Mouse (Mus musculus) skeletal muscle tissue, adult 2 months (tissue): Measurements from ENCODE around the gene Calml3.
A peak's percentile ranks its signal among the peaks of the same experiment; 100 is the strongest.

Experiments
- DNase-seq: peaks from one replicate; pipeline ENCODE4 v3.0.0-alpha.2; 2012; ENCODE audit warnings: low read depth, low spot score

Gene Calml3

GRCm38 (mm10) chr13:3782499-3782898 lies 21.6 kb downstream of the Calml3 start:
- DNase-seq, result no peak

GRCm38 (mm10) chr13:3779575-3780226 lies 24.4 kb downstream of the Calml3 start:
- DNase-seq, result no peak

- DNase-seq, result no peak
These were observed 25.3 kb downstream of the Calml3 start for GRCm38 (mm10) chr13:3778591-3779364.

GRCm38 (mm10) chr13:3777216-3777912 lies 26.8 kb downstream of the Calml3 start:
- no peak for DNase-seq

- no peak for DNase-seq
These were observed 27.7 kb downstream of the Calml3 start for GRCm38 (mm10) chr13:3776446-3776845.

DNA sequence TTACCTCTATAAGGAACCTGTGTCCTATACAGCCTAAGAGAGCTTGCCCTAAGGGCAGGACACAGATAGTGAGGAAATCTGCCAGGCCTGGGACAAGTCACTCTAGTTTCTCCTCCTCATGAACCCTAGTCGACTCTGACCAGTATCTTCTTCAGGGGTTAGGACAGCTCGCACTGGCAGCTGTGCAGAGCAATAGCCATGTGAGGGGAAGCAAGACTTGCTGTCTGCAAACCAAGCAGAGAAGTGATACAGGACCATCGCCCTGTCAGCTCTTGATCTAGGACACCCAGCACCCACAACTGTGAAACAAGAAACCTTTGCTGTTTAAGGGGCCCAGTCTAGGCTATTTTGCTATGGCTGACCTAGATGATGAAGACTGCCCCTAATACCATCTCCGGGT lies 29.1 kb downstream of the Calml3 start:
- DNase-seq, result peak; percentile 53

GRCm38 (mm10) chr13:3774280-3774679 lies 29.8 kb downstream of the Calml3 start:
- no peak for DNase-seq

DNA sequence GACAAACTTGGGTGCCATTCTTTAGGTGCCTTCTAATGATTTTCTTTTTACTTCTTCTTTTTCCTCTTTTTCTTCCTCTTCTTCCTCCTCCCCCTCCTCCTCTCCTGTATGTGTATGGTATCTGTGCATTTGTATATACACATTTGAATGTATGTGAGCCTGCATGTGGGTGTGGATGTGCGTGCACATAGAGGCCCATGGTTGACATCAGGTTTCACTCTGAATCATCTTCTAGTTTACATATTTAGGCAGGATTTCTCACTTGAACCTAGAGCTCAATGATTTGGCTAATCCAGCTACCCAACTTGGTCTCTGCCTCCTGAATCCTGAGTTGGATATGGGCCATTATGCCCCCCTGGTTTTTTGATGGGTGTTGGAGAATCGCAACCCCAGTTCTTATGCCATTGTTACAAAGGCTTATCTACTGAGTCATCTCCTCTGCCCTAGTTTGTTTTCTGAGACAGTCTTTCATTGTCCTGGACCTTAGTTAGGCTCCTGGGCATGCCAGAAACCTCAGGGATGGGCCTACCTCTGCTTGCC lies 30.9 kb downstream of the Calml3 start:
- no peak for DNase-seq

DNA sequence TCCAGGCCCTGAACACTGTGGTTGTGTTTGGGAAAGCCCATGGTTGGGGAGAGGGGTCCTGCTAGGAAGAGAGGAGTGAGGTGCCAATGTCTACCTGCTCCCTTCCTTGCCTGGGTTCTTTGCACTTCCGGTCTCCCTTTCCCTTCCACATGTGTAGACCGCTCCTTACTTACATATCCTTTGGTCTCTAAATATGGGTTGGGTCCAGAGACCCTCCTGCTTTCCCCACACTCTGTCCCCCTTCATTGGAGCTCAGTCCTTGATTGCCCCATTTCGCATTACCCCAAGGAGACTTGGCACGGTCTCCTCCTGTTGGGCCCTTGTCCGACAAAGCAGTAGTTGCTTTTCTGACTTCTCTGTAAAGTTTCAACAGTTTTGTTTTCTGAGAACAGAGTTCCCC lies 32.9 kb downstream of the Calml3 start:
- DNase-seq, result no peak

DNA sequence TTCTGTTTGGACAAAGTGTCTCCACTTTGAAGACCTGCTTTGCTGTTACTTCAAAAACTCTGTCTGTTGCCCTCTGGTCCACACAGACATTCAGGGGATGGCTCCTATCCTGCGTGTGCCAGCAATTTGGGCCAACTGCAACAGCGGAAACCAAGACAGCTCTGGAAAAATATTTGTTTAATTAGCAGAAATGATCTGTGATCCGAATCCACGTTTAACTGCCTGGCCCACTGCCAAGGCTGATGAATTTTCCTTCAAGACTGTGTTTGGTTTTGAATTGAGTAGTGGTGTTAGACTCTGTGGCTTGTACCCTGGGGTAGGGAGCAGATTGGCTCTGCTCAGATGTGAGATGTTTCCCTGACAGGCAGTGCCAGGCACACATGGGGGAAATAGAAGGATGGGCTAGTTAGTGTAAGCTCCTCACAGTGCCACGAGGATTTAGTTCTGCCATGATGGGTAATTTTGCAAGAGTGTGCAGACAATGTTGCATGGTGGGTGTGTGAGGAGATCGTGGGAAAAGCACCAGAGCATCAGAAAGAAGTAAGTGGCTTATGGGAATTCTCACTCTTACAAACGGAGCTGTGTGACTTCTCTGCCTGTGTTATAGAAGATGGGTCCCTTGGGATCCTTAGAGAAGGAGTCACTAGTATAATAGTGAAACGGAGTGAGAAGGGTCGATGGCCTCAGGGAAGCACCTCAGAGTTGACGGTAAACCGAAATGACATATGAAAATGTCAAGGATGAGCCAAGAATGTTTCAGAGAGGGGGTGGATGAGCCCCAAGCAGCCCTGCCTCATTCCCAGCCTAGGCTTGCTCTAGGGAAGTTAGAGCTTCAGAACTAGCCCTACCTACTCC lies 33.7 kb downstream of the Calml3 start:
- DNase-seq, result no peak

DNA sequence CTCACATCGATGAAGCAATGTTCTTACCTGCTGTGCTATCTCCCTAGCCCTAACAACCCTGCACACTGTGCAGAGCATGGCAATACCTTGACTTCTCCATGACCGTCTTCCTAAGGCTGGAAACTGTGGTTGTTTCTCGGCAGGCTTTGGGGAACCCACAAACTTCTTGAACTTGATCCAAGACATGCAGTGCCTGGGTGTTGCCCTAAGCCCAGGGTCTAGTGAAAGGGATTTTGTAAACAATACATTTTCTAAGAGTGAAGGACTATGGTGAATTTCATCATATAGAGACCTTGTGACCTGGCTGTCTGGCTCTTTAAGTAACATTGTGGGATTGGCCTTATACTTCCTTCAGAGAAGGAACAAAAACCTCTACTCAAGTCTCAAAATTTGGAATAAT lies 34.6 kb downstream of the Calml3 start:
- no peak for DNase-seq

- no peak for DNase-seq
These were observed 35.5 kb downstream of the Calml3 start for GRCm38 (mm10) chr13:3768621-3769020.

- DNase-seq, result no peak
These were observed 37.0 kb downstream of the Calml3 start for GRCm38 (mm10) chr13:3767086-3767485.

GRCm38 (mm10) chr13:3765781-3766180 lies 38.3 kb downstream of the Calml3 start:
- DNase-seq, result no peak

- no peak for DNase-seq
These were observed 43.0 kb downstream of the Calml3 start for GRCm38 (mm10) chr13:3761131-3761530.

DNA sequence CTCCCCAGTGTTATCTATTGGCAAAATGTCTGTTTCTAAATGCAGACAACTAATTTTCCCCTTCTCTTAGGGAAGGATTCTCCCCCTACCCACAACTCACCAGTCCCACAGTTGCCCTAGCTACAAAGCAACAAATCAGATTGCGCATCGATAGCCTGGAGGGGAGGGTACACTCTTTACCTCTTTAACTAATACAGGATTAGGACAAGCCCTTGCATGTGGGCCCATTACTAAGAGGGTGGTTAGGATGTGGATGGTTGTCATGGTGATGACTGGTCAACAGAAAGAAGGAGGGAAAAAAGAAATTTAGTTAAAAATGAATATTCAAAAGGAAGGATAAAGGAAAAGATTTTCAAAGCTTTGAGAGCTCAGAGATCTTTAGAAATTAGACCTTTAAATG lies 45.8 kb downstream of the Calml3 start:
- DNase-seq, result no peak

GRCm38 (mm10) chr13:3753291-3753690 lies 50.8 kb downstream of the Calml3 start:
- no peak for DNase-seq
